Mouse (Mus musculus) lung, embryonic 14.5 days (tissue): ENCODE results near the gene Zfp160. TPM values are rescaled to one million over a fixed set of nuclear protein-coding genes. Genes with fewer than 3 reads are reported as not detected.
"Not testable (repeated sequence)": the region's sequence is repeated elsewhere in the genome, so short reads cannot be mapped to it uniquely, and the experiment has no call there.

Source experiments
- ATAC-seq: fragments of 200-750 bp; cut with Nextera tagmentation; 2 replicates; pipeline ENCODE4 v1.8.0; 2017; ENCODE audit warnings: mild to moderate bottlenecking, moderate TSS enrichment, moderate library complexity; ENCODE audit not compliant: insufficient read depth
- DNase-seq: peaks from one replicate; pipeline ENCODE4 v3.0.0-alpha.2; 2015
- H3K27ac ChIP-seq: fragments of 300-500 bp; sonication (generic); 2 replicates; pipeline ENCODE4 v1.5.1; 2014; ENCODE audit warnings: low read depth, mild to moderate bottlenecking, moderate library complexity
- H3K27me3 ChIP-seq: fragments of 300-500 bp; sonication (generic); 2 replicates; pipeline ENCODE4 v1.6.1; 2014; ENCODE audit warnings: low read length, control low read depth; ENCODE audit not compliant: insufficient read depth
- H3K36me3 ChIP-seq: fragments of 300-500 bp; sonication (generic); 2 replicates; pipeline ENCODE4 v1.6.1; 2014; ENCODE audit warnings: control low read depth; ENCODE audit not compliant: insufficient read depth
- H3K4me1 ChIP-seq: fragments of 300-500 bp; sonication (generic); 2 replicates; pipeline ENCODE4 v1.6.1; 2014; ENCODE audit warnings: antibody characterized with exemption, control low read depth; ENCODE audit not compliant: insufficient read depth
- H3K4me2 ChIP-seq: fragments of 300-500 bp; sonication (generic); 2 replicates; pipeline ENCODE4 v1.6.1; 2014; ENCODE audit warnings: mild to moderate bottlenecking
- H3K4me3 ChIP-seq: fragments of 300-500 bp; sonication (generic); 2 replicates; pipeline ENCODE4 v1.5.1; 2014; ENCODE audit warnings: low read depth, low read length
- H3K9ac ChIP-seq: fragments of 300-500 bp; sonication (generic); 2 replicates; pipeline ENCODE4 v1.6.1; 2014
- H3K9me3 ChIP-seq: fragments of 300-500 bp; sonication (generic); 2 replicates; pipeline ENCODE4 v1.6.1; 2016; ENCODE audit warnings: low read depth, low read length, control low read depth
- CTCF ChIP-seq: IDR thresholded peaks from 2 replicates; pipeline ENCODE4 v1.5.1; 2016; ENCODE audit warnings: antibody characterized with exemption, low read depth
- whole genome bisulfite sequencing: fragments of 180-500 bp; shearing (Covaris S2); extraction: QIAGEN DNeasy Blood & Tissue Kit; methylation state at CpG from one replicate; pipeline ENCODE4 v1.1.7; 2014; 5-methylcytosine and 5-hydroxymethylcytosine counted together
- polyA plus RNA-seq: library from polyadenylated mRNA; unstranded; fragments of >200 nt; fragmentation: Nextera tagmentation; extraction: Ambion mirVana; gene quantifications from 2 replicates; pipeline ENCODE4 v1.2.1, GENCODE M21; 2014

Gene Zfp160
- polyA plus RNA-seq, 1 experiment from 2014 or later, result 16.2 TPM

DNA sequence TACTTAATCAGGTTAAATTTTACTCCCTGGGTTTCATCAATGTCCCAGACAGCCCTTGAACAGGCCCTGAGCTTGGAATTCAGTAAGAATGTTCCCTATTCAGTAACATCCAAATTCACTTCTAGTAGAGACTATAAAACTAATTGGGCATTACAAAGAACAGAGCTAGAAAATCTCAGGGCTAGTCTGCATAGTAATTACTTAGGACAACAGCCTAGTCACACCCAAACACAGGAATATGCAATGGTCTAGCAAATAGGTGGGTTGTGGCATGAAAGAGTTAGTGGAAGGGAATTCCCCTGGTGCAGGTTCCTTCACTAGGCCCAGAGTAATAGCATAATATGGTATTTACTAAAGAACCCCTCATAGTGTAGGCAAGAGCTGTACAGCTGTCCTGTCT, 58.3 kb downstream of the Zfp160 start:
- no peaks in the 10 kb centered on the region for H3K9me3 ChIP-seq
- no peak overlapping the region for H3K27ac ChIP-seq
- no peak overlapping the region for H3K4me2 ChIP-seq
- H3K4me1 ChIP-seq, result no peaks in the 10 kb centered on the region
- H3K27me3 ChIP-seq, result no peaks in the 10 kb centered on the region
- no peak overlapping the region for H3K4me3 ChIP-seq
- H3K9ac ChIP-seq, result no peak overlapping the region
- ATAC-seq (no peak), DNase-seq (no peak)
- no peaks in the 10 kb centered on the region for H3K36me3 ChIP-seq
- no peak for TF ChIP-seq CTCF

DNA sequence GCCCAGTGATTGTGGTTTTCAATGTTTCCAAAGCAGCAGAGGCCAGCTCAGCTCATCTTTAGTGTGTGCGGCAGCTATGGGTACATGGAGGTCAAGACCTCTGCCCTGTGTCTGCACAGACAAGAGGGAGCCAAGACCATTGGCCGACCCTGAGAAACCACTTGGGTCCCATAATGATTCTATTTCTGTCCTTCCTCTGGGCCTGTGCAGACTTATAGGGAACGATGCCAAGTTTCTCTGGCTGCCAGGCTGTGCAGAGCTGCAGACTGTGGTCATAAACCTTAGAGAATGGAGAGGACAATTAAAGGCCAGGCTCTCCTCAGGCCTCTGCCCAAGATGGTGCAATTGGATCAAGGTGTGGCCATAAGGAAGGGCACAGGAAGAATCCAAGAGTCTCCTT, 60.7 kb downstream of the Zfp160 start:
- H3K36me3 ChIP-seq, H3K9me3 ChIP-seq, H3K4me2 ChIP-seq, H3K4me1 ChIP-seq, ATAC-seq, H3K27me3 ChIP-seq, H3K4me3 ChIP-seq, H3K9ac ChIP-seq, H3K27ac ChIP-seq, DNase-seq: not testable (repeated sequence)
- no CpG with 5 or more reads among the region's 3 CpGs for WGBS

DNA sequence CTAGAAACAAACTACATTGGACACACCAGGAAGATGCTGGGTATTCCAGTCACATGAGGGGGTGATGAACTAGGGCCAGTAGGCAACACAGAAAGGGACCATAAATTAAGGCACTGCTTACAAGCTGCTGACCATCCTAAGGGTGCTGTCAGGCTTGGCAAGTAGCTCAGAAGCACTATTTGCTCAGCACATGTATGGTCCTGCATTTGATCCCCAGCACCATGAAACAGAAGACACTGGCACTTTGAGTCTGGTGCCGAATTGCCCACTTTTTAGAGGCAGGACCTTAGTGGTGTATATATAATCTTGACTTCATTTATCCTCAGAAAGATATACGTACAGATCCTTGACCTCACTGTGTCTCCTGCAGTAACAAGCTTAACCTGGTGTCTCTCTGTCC, 62.3 kb downstream of the Zfp160 start:
- not testable (repeated sequence) for ATAC-seq, H3K4me2 ChIP-seq, H3K36me3 ChIP-seq, H3K9me3 ChIP-seq, DNase-seq, H3K4me1 ChIP-seq, H3K27ac ChIP-seq, H3K9ac ChIP-seq, H3K4me3 ChIP-seq, H3K27me3 ChIP-seq
- 78% methylated on average over 2 of the region's 2 CpGs for WGBS

Other genes starting within 250 kb of the Zfp160 start
- gene Vmn1r228, start 222.7 kb upstream of the Zfp160 start, polyA plus RNA-seq, result not detected in 2 replicates
- not detected in 2 replicates for gene Vmn1r229, start 197.3 kb upstream of the Zfp160 start, polyA plus RNA-seq
- gene Vmn1r230, start 168.5 kb upstream of the Zfp160 start, polyA plus RNA-seq, result not detected in 2 replicates
- gene Vmn1r231, start 103.8 kb upstream of the Zfp160 start, polyA plus RNA-seq, result not detected in 2 replicates
- not detected in 2 replicates for gene Vmn1r232, start 89.2 kb upstream of the Zfp160 start, polyA plus RNA-seq
- 431 and 435 TPM in 2 replicates for gene Ppp2r1a, start 63.6 kb upstream of the Zfp160 start, polyA plus RNA-seq
- gene Vmn1r233, start 12.4 kb upstream of the Zfp160 start, polyA plus RNA-seq, result not detected in 2 replicates
- not detected in 2 replicates for gene Vmn1r234, start 217.2 kb downstream of the Zfp160 start, polyA plus RNA-seq
- not detected in 2 replicates for gene Vmn1r235, start 247.5 kb downstream of the Zfp160 start, polyA plus RNA-seq